Mouse (Mus musculus) embryonic fibroblast, embryonic 13.5 days (primary cell): Measurements from ENCODE around the gene Lrfn3. TPM values are rescaled to one million over a fixed set of nuclear protein-coding genes. Genes with fewer than 3 reads are reported as not detected.

Experiments used
- H3K27ac ChIP-seq: 2 replicates; pipeline ENCODE4 v1.5.1; 2012; ENCODE audit warnings: low read length, control low read depth, inconsistent platforms; ENCODE audit not compliant: insufficient read depth
- H3K4me1 ChIP-seq: 2 replicates; pipeline ENCODE4 v1.6.1; 2011; ENCODE audit warnings: low read length; ENCODE audit not compliant: control insufficient read depth, insufficient read depth
- H3K4me3 ChIP-seq: 2 replicates; pipeline ENCODE4 v1.5.1; 2011; ENCODE audit warnings: mild to moderate bottlenecking, control low read depth, low read length; ENCODE audit not compliant: insufficient read depth
- CTCF ChIP-seq: IDR thresholded peaks from 2 replicates; pipeline ENCODE4 v1.5.1; 2011; ENCODE audit warnings: mild to moderate bottlenecking, control low read depth, low read length, moderate library complexity, borderline replicate concordance; ENCODE audit not compliant: insufficient read depth
- POLR2A ChIP-seq: IDR thresholded peaks from 2 replicates; pipeline ENCODE4 v1.6.1; 2011; ENCODE audit warnings: low read depth, mild to moderate bottlenecking, control low read depth, low read length, moderate library complexity
- polyA plus RNA-seq: library from polyadenylated mRNA; stranded (reverse); fragments of >200 nt; gene quantifications from 2 replicates; pipeline ENCODE4 v1.2.4, GENCODE M21; 2011; ENCODE audit warnings: low read depth; ENCODE audit not compliant: missing spikeins, insufficient read length

Lrfn3 gene
- polyA plus RNA-seq: 7.5 and 7.6 TPM in 2 replicates

- Histone ChIP-seq H3K4me3 (peak within 1 kb of the TSS; percentile 56), H3K27ac (no peak within 1 kb of the TSS), H3K4me1 (no peaks in the 10 kb centered on the region)
- TF ChIP-seq POLR2A: 0 out of 2 replicates have a peak, but pooled peaks have one; percentile 25
- TF ChIP-seq CTCF: no peak
These were observed at the start of gene Lrfn3 for GRCm38 (mm10) chr7:30362652-30363343. Gene Lrfn3, minus strand, starts transcription at chr7:30362772.

- Histone ChIP-seq H3K4me3 (no peak overlapping the region), H3K4me1 (no peaks in the 10 kb centered on the region), H3K27ac (no peak overlapping the region)
- no peak for TF ChIP-seq CTCF
- no peak for TF ChIP-seq POLR2A
These were observed 48.5 kb upstream of the Lrfn3 start for GRCm38 (mm10) chr7:30411023-30411422.

GRCm38 (mm10) chr7:30409789-30410188 is 47.2 kb upstream of the Lrfn3 start:
- TF ChIP-seq POLR2A (no peak), CTCF (no peak)
- Histone ChIP-seq H3K4me1 (no peaks in the 10 kb centered on the region), H3K27ac (no peak overlapping the region), H3K4me3 (no peak overlapping the region)

GRCm38 (mm10) chr7:30408639-30409038 is 46.1 kb upstream of the Lrfn3 start:
- Histone ChIP-seq H3K27ac (no peak overlapping the region), H3K4me3 (no peak overlapping the region), H3K4me1 (no peaks in the 10 kb centered on the region)
- TF ChIP-seq POLR2A (no peak), CTCF (no peak)

GRCm38 (mm10) chr7:30402343-30402742 is 39.8 kb upstream of the Lrfn3 start:
- Histone ChIP-seq H3K27ac (no peak overlapping the region), H3K4me1 (no peaks in the 10 kb centered on the region), H3K4me3 (no peak overlapping the region)
- TF ChIP-seq POLR2A (no peak), CTCF (no peak)

GRCm38 (mm10) chr7:30399671-30400070 is 37.1 kb upstream of the Lrfn3 start:
- H3K4me3 ChIP-seq: no peak overlapping the region
- H3K27ac ChIP-seq: no peak overlapping the region
- H3K4me1 ChIP-seq: no peaks in the 10 kb centered on the region
- no peak for TF ChIP-seq POLR2A
- no peak for TF ChIP-seq CTCF

- no peak overlapping the region for H3K4me3 ChIP-seq
- no peaks in the 10 kb centered on the region for H3K4me1 ChIP-seq
- H3K27ac ChIP-seq: no peak overlapping the region
- no peak for TF ChIP-seq CTCF
- no peak for TF ChIP-seq POLR2A
These were observed 32.3 kb upstream of the Lrfn3 start for GRCm38 (mm10) chr7:30394871-30395270.

- Histone ChIP-seq H3K4me1 (no peaks in the 10 kb centered on the region), H3K4me3 (no peak overlapping the region), H3K27ac (no peak overlapping the region)
- no peak for TF ChIP-seq POLR2A
- no peak for TF ChIP-seq CTCF
These were observed 31.8 kb upstream of the Lrfn3 start for GRCm38 (mm10) chr7:30394379-30394778.

GRCm38 (mm10) chr7:30393631-30394030 is 31.1 kb upstream of the Lrfn3 start:
- TF ChIP-seq CTCF (no peak), POLR2A (no peak)
- Histone ChIP-seq H3K4me1 (no peaks in the 10 kb centered on the region), H3K4me3 (no peak overlapping the region), H3K27ac (no peak overlapping the region)

- no peak overlapping the region for H3K27ac ChIP-seq
- TF ChIP-seq CTCF (no peak), POLR2A (no peak)
- no peak overlapping the region for H3K4me3 ChIP-seq
- no peaks in the 10 kb centered on the region for H3K4me1 ChIP-seq
These were observed 30.4 kb upstream of the Lrfn3 start for GRCm38 (mm10) chr7:30392746-30393520.
